Mouse (Mus musculus): ENCODE measurements at regions not wholly inside any gene's neighbourhood (a gene's known extent, or its start where the extent isn't known, plus 50 kb on each side); places are given as distances from the start of the nearest gene placed in this dataset.

DNA sequence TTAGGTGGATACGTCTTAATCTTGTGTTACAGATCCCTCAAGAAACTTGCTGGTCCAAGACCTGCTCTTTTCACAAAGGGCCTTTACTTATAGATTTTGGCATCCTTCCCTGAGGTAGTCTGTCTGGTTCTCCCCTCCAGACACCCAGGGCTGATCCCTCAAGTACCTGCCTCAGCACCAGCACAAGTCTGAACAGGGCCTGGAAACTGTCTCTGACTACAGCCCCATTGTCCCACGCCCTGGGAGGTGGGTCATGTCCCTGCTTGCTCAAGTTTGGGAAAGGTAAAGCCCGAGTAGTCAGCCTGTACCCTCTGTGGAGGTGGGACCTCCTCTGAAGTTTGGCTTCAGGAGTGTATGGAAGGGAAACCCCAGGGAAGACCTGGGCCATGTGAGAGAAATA, 323.3 kb downstream of the Gm49356 start:
- TF ChIP-seq POLR2A (IDR thresholded peaks at IDR 0.05; ENCODE audit: low read depth, low read length): no peak
- TF ChIP-seq CTCF (IDR thresholded peaks at IDR 0.05; ENCODE audit: extremely low read depth, insufficient read length, insufficient replicate concordance, low read depth, low read length): no peak

Measured in small intestine, adult 2 months (tissue).